Mouse (Mus musculus): ENCODE data around the gene Zfp42. TPM values are rescaled to one million over a fixed set of nuclear protein-coding genes. Genes with fewer than 3 reads are reported as not detected.
"Not testable (repeated sequence)": the region's sequence is repeated elsewhere in the genome, so short reads cannot be mapped to it uniquely, and the experiment has no call there.

Gene Zfp42
- 0.10 and 0.12 TPM in 2 replicates for polyA plus RNA-seq (2014; fragmentation: Nextera tagmentation; extraction: Ambion mirVana)

- 41% methylated on average over 14 of the region's 14 CpGs for WGBS
- Histone ChIP-seq H3K36me3 (ENCODE audit: control insufficient read depth, insufficient read depth, low read length) (no peaks in the 10 kb centered on the region), H3K9me3 (ENCODE audit: control insufficient read depth, low read length) (no peaks in the 10 kb centered on the region; the same call in 1 of the 2 replicates), H3K27ac (ENCODE audit: low read depth, low read length) (no peak within 1 kb of the TSS), H3K4me2 (no peak within 1 kb of the TSS), H3K4me1 (ENCODE audit: control insufficient read depth, insufficient read depth, low read length) (no peaks in the 10 kb centered on the region), H3K27me3 (ENCODE audit: control insufficient read depth, insufficient read depth, low read length) (no peaks in the 10 kb centered on the region), H3K4me3 (ENCODE audit: low read depth, low read length) (no peak within 1 kb of the TSS), H3K9ac (ENCODE audit: low read length) (no peak within 1 kb of the TSS)
- DNase-seq (ENCODE audit: low spot score, missing footprints) (no peak), ATAC-seq (ENCODE audit: low FRiP score) (no peak)
Measured at GRCm38 (mm10) chr8:43306896-43307295, at the start of gene Zfp42. Gene Zfp42 (minus strand): TSS chr8:43306980.

- DNase-seq (ENCODE audit: low spot score, missing footprints) (no peak), ATAC-seq (ENCODE audit: low FRiP score) (peak; percentile 42; the same call in 1 of the 2 replicates)
- 67% methylated on average over 12 of the region's 12 CpGs for WGBS
Measured at GRCm38 (mm10) chr8:43356069-43356770, 49.4 kb upstream of the Zfp42 start.

GRCm38 (mm10) chr8:43352241-43352640 lies 45.5 kb upstream of the Zfp42 start:
- H3K36me3 ChIP-seq (ENCODE audit: control insufficient read depth, insufficient read depth, low read length); H3K9me3 ChIP-seq (ENCODE audit: control insufficient read depth, low read length); H3K27ac ChIP-seq (ENCODE audit: low read depth, low read length); H3K27me3 ChIP-seq (ENCODE audit: control insufficient read depth, insufficient read depth, low read length); ATAC-seq (ENCODE audit: low FRiP score); H3K4me1 ChIP-seq (ENCODE audit: control insufficient read depth, insufficient read depth, low read length); H3K4me2 ChIP-seq; H3K4me3 ChIP-seq (ENCODE audit: low read depth, low read length); DNase-seq (ENCODE audit: low spot score, missing footprints); H3K9ac ChIP-seq (ENCODE audit: low read length): not testable (repeated sequence)

More at GRCm38 (mm10) chr8:43356069-43356770, 49.4 kb upstream of the Zfp42 start:
- Histone ChIP-seq H3K9me3 (ENCODE audit: control insufficient read depth, low read length) (no peaks in the 10 kb centered on the region), H3K36me3 (ENCODE audit: control insufficient read depth, insufficient read depth, low read length) (no peaks in the 10 kb centered on the region), H3K27me3 (ENCODE audit: control insufficient read depth, insufficient read depth, low read length) (no peaks in the 10 kb centered on the region), H3K9ac (ENCODE audit: low read length) (no peak overlapping the region), H3K27ac (ENCODE audit: low read depth, low read length) (no peak overlapping the region), H3K4me3 (ENCODE audit: low read depth, low read length) (no peak overlapping the region), H3K4me1 (ENCODE audit: control insufficient read depth, insufficient read depth, low read length) (no peaks in the 10 kb centered on the region; the same call in 1 of the 2 replicates), H3K4me2 (no peak overlapping the region)

GRCm38 (mm10) chr8:43338555-43338954 lies 31.8 kb upstream of the Zfp42 start:
- no peaks in the 10 kb centered on the region for H3K4me1 ChIP-seq (ENCODE audit: control insufficient read depth, insufficient read depth, low read length)
- no peaks in the 10 kb centered on the region for H3K36me3 ChIP-seq (ENCODE audit: control insufficient read depth, insufficient read depth, low read length)
- DNase-seq (ENCODE audit: low spot score, missing footprints) (no peak), ATAC-seq (ENCODE audit: low FRiP score) (no peak)
- no peaks in the 10 kb centered on the region for H3K27me3 ChIP-seq (ENCODE audit: control insufficient read depth, insufficient read depth, low read length)
- whole genome bisulfite sequencing: 82% methylated on average over 5 of the region's 5 CpGs
- H3K4me2 ChIP-seq: no peak overlapping the region
- H3K4me3 ChIP-seq (ENCODE audit: low read depth, low read length): no peak overlapping the region
- H3K9ac ChIP-seq (ENCODE audit: low read length): no peak overlapping the region
- H3K27ac ChIP-seq (ENCODE audit: low read depth, low read length): no peak overlapping the region
- no peaks in the 10 kb centered on the region for H3K9me3 ChIP-seq (ENCODE audit: control insufficient read depth, low read length)

- Histone ChIP-seq H3K27me3 (ENCODE audit: control insufficient read depth, insufficient read depth, low read length) (no peaks in the 10 kb centered on the region), H3K4me3 (ENCODE audit: low read depth, low read length) (no peak overlapping the region), H3K27ac (ENCODE audit: low read depth, low read length) (no peak overlapping the region), H3K36me3 (ENCODE audit: control insufficient read depth, insufficient read depth, low read length) (no peaks in the 10 kb centered on the region), H3K9me3 (ENCODE audit: control insufficient read depth, low read length) (no peaks in the 10 kb centered on the region), H3K9ac (ENCODE audit: low read length) (no peak overlapping the region), H3K4me2 (no peak overlapping the region), H3K4me1 (ENCODE audit: control insufficient read depth, insufficient read depth, low read length) (no peaks in the 10 kb centered on the region)
- ATAC-seq (ENCODE audit: low FRiP score) (no peak), DNase-seq (ENCODE audit: low spot score, missing footprints) (peak; percentile 88)
- 59% methylated on average over 4 of the region's 4 CpGs for WGBS
Measured at GRCm38 (mm10) chr8:43333465-43333864, 26.7 kb upstream of the Zfp42 start.

GRCm38 (mm10) chr8:43331657-43332056 lies 24.9 kb upstream of the Zfp42 start:
- H3K27ac ChIP-seq (ENCODE audit: low read depth, low read length): no peak overlapping the region
- DNase-seq (ENCODE audit: low spot score, missing footprints): peak; percentile 71
- no peak overlapping the region for H3K4me2 ChIP-seq
- 90% methylated on average over 7 of the region's 7 CpGs for WGBS
- no peak overlapping the region for H3K9ac ChIP-seq (ENCODE audit: low read length)
- H3K4me3 ChIP-seq (ENCODE audit: low read depth, low read length): no peak overlapping the region
- no peak for ATAC-seq (ENCODE audit: low FRiP score)
- no peaks in the 10 kb centered on the region for H3K9me3 ChIP-seq (ENCODE audit: control insufficient read depth, low read length)
- H3K4me1 ChIP-seq (ENCODE audit: control insufficient read depth, insufficient read depth, low read length): no peaks in the 10 kb centered on the region
- no peaks in the 10 kb centered on the region for H3K27me3 ChIP-seq (ENCODE audit: control insufficient read depth, insufficient read depth, low read length)
- no peaks in the 10 kb centered on the region for H3K36me3 ChIP-seq (ENCODE audit: control insufficient read depth, insufficient read depth, low read length)

- Histone ChIP-seq H3K4me1 (ENCODE audit: control insufficient read depth, insufficient read depth, low read length) (no peaks in the 10 kb centered on the region), H3K36me3 (ENCODE audit: control insufficient read depth, insufficient read depth, low read length) (no peaks in the 10 kb centered on the region), H3K4me3 (ENCODE audit: low read depth, low read length) (no peak overlapping the region), H3K4me2 (no peak overlapping the region), H3K9me3 (ENCODE audit: control insufficient read depth, low read length) (no peaks in the 10 kb centered on the region), H3K27ac (ENCODE audit: low read depth, low read length) (no peak overlapping the region), H3K27me3 (ENCODE audit: control insufficient read depth, insufficient read depth, low read length) (no peaks in the 10 kb centered on the region), H3K9ac (ENCODE audit: low read length) (no peak overlapping the region)
- DNase-seq (ENCODE audit: low spot score, missing footprints) (peak; percentile 68), ATAC-seq (ENCODE audit: low FRiP score) (no peak)
- 91% methylated on average over 21 of the region's 21 CpGs for WGBS
Measured at GRCm38 (mm10) chr8:43329913-43330705, 23.3 kb upstream of the Zfp42 start.

- Histone ChIP-seq H3K4me3 (ENCODE audit: low read depth, low read length) (no peak overlapping the region), H3K4me2 (no peak overlapping the region), H3K4me1 (ENCODE audit: control insufficient read depth, insufficient read depth, low read length) (no peaks in the 10 kb centered on the region), H3K9ac (ENCODE audit: low read length) (no peak overlapping the region), H3K27ac (ENCODE audit: low read depth, low read length) (no peak overlapping the region), H3K9me3 (ENCODE audit: control insufficient read depth, low read length) (no peaks in the 10 kb centered on the region), H3K27me3 (ENCODE audit: control insufficient read depth, insufficient read depth, low read length) (no peaks in the 10 kb centered on the region), H3K36me3 (ENCODE audit: control insufficient read depth, insufficient read depth, low read length) (no peaks in the 10 kb centered on the region)
- ATAC-seq (ENCODE audit: low FRiP score) (no peak), DNase-seq (ENCODE audit: low spot score, missing footprints) (peak; percentile 75)
- WGBS: 77% methylated on average over 10 of the region's 10 CpGs
Measured at GRCm38 (mm10) chr8:43328666-43329065, 21.9 kb upstream of the Zfp42 start.

GRCm38 (mm10) chr8:43320771-43321170 lies 14.0 kb upstream of the Zfp42 start:
- H3K27me3 ChIP-seq (ENCODE audit: control insufficient read depth, insufficient read depth, low read length): no peaks in the 10 kb centered on the region
- no peak overlapping the region for H3K27ac ChIP-seq (ENCODE audit: low read depth, low read length)
- ATAC-seq (ENCODE audit: low FRiP score) (no peak), DNase-seq (ENCODE audit: low spot score, missing footprints) (no peak)
- H3K4me1 ChIP-seq (ENCODE audit: control insufficient read depth, insufficient read depth, low read length): no peaks in the 10 kb centered on the region
- H3K4me3 ChIP-seq (ENCODE audit: low read depth, low read length): no peak overlapping the region
- no peaks in the 10 kb centered on the region for H3K36me3 ChIP-seq (ENCODE audit: control insufficient read depth, insufficient read depth, low read length)
- no peaks in the 10 kb centered on the region for H3K9me3 ChIP-seq (ENCODE audit: control insufficient read depth, low read length)
- no peak overlapping the region for H3K4me2 ChIP-seq
- H3K9ac ChIP-seq (ENCODE audit: low read length): no peak overlapping the region
- WGBS: 85% methylated on average over 5 of the region's 5 CpGs

All from midbrain, embryonic 11.5 days (tissue).